Mouse (Mus musculus): Measurements from ENCODE around the gene Bex2. TPM values are rescaled to one million over a fixed set of nuclear protein-coding genes. Genes with fewer than 3 reads are reported as not detected.
"Not testable (repeated sequence)": the region's sequence is repeated elsewhere in the genome, so short reads cannot be mapped to it uniquely, and the experiment has no call there.

Gene Bex2
- polyA plus RNA-seq, 1 experiment: 1.1 TPM

GRCm38 (mm10) chrX:136060698-136061097 is 7.3 kb downstream of the Bex2 start:
- H3K36me3 ChIP-seq (replicated peaks; ENCODE audit: low read length): no peaks in the 10 kb centered on the region
- no peak overlapping the region for H3K4me3 ChIP-seq (replicated peaks)
- no peaks in the 10 kb centered on the region for H3K9me3 ChIP-seq
- no peaks in the 10 kb centered on the region for H3K4me1 ChIP-seq
- H3K27me3 ChIP-seq (replicated peaks): peaks cover 8% of the 10 kb centered on the region
- TF ChIP-seq GATA1 (IDR thresholded peaks at IDR 0.05; ENCODE audit: borderline replicate concordance, low read length) (no peak), FLI1 (IDR thresholded peaks at IDR 0.05; ENCODE audit: low read length) (no peak)

GRCm38 (mm10) chrX:136051219-136051618 is 16.8 kb downstream of the Bex2 start:
- TF ChIP-seq GATA1 (IDR thresholded peaks at IDR 0.05; ENCODE audit: borderline replicate concordance, low read length) (no peak), FLI1 (IDR thresholded peaks at IDR 0.05; ENCODE audit: low read length) (no peak)
- no peaks in the 10 kb centered on the region for H3K36me3 ChIP-seq (replicated peaks; ENCODE audit: low read length)
- no peak overlapping the region for H3K4me3 ChIP-seq (replicated peaks)
- no peaks in the 10 kb centered on the region for H3K9me3 ChIP-seq
- H3K27me3 ChIP-seq (replicated peaks): no peaks in the 10 kb centered on the region
- no peaks in the 10 kb centered on the region for H3K4me1 ChIP-seq

- no peaks in the 10 kb centered on the region for H3K36me3 ChIP-seq (replicated peaks; ENCODE audit: low read length)
- TF ChIP-seq GATA1 (IDR thresholded peaks at IDR 0.05; ENCODE audit: borderline replicate concordance, low read length) (no peak), FLI1 (IDR thresholded peaks at IDR 0.05; ENCODE audit: low read length) (no peak)
- no peaks in the 10 kb centered on the region for H3K27me3 ChIP-seq (replicated peaks)
- no peak overlapping the region for H3K4me3 ChIP-seq (replicated peaks)
- H3K4me1 ChIP-seq: no peaks in the 10 kb centered on the region
- H3K9me3 ChIP-seq: no peaks in the 10 kb centered on the region
Measured at GRCm38 (mm10) chrX:136047528-136047927, 20.5 kb downstream of the Bex2 start.

- TF ChIP-seq GATA1 (IDR thresholded peaks at IDR 0.05; ENCODE audit: borderline replicate concordance, low read length) (no peak), FLI1 (IDR thresholded peaks at IDR 0.05; ENCODE audit: low read length) (no peak)
- H3K4me3 ChIP-seq (replicated peaks): no peak overlapping the region
- no peaks in the 10 kb centered on the region for H3K27me3 ChIP-seq (replicated peaks)
- no peaks in the 10 kb centered on the region for H3K36me3 ChIP-seq (replicated peaks; ENCODE audit: low read length)
- no peaks in the 10 kb centered on the region for H3K9me3 ChIP-seq
- no peaks in the 10 kb centered on the region for H3K4me1 ChIP-seq
Measured at GRCm38 (mm10) chrX:136043726-136044125, 24.3 kb downstream of the Bex2 start.

GRCm38 (mm10) chrX:136032799-136033763 is 35.0 kb downstream of the Bex2 start, which contains the start of gene Arxes1:
TSS of gene Arxes1 (plus strand) at chrX:136033367.
- H3K4me3 ChIP-seq (replicated peaks); H3K9me3 ChIP-seq: not testable (repeated sequence)

GRCm38 (mm10) chrX:136030331-136030730 is 37.7 kb downstream of the Bex2 start:
- no peak overlapping the region for H3K4me3 ChIP-seq (replicated peaks)
- TF ChIP-seq FLI1 (IDR thresholded peaks at IDR 0.05; ENCODE audit: low read length) (no peak), GATA1 (IDR thresholded peaks at IDR 0.05; ENCODE audit: borderline replicate concordance, low read length) (no peak)
- H3K36me3 ChIP-seq (replicated peaks; ENCODE audit: low read length): no peaks in the 10 kb centered on the region
- H3K9me3 ChIP-seq: no peaks in the 10 kb centered on the region
- no peaks in the 10 kb centered on the region for H3K4me1 ChIP-seq
- H3K27me3 ChIP-seq (replicated peaks): peaks cover 19% of the 10 kb centered on the region

More at GRCm38 (mm10) chrX:136032799-136033763, 35.0 kb downstream of the Bex2 start, which contains the start of gene Arxes1:
- H3K27me3 ChIP-seq (replicated peaks): peaks cover 21% of the 10 kb centered on the region
- not testable (repeated sequence) for H3K4me1 ChIP-seq; H3K36me3 ChIP-seq (replicated peaks; ENCODE audit: low read length)

Other genes with a start within 250 kb of the Bex2 start
- gene Gprasp2, start 229.2 kb downstream of the Bex2 start, polyA plus RNA-seq (2012; ENCODE audit: insufficient read depth, low replicate concordance): not detected in 2 replicates
- 3.4 TPM in 1 of 2 replicates, not detected in the other for gene Arxes2, start 74.4 kb downstream of the Bex2 start, polyA plus RNA-seq (2012; ENCODE audit: insufficient read depth, low replicate concordance)
- gene Arxes1, start 34.9 kb downstream of the Bex2 start, polyA plus RNA-seq (2012; ENCODE audit: insufficient read depth, low replicate concordance): 0.81 TPM in 1 of 2 replicates, not detected in the other
- not detected in 2 replicates for gene Nxf3, start 17.0 kb upstream of the Bex2 start, polyA plus RNA-seq (2012; ENCODE audit: insufficient read depth, low replicate concordance)
- gene Bex4, start 70.8 kb upstream of the Bex2 start, polyA plus RNA-seq (2012; ENCODE audit: insufficient read depth, low replicate concordance): 9.5 TPM in 1 of 2 replicates, not detected in the other
- 25.8 TPM in 1 of 2 replicates, not detected in the other for gene Tceal8, start 104.1 kb upstream of the Bex2 start, polyA plus RNA-seq (2012; ENCODE audit: insufficient read depth, low replicate concordance)
- 0.58 and 2.3 TPM in 2 replicates for gene Tceal5, start 135.6 kb upstream of the Bex2 start, polyA plus RNA-seq (2012; ENCODE audit: insufficient read depth, low replicate concordance)
- gene Tceal7, start 146.5 kb upstream of the Bex2 start, polyA plus RNA-seq (2012; ENCODE audit: insufficient read depth, low replicate concordance): not detected in 2 replicates
- 12.7 TPM in 1 of 2 replicates, not detected in the other for gene Bex1, start 147.3 kb upstream of the Bex2 start, polyA plus RNA-seq (2012; ENCODE audit: insufficient read depth, low replicate concordance)
- 4.2 and 79.7 TPM in 2 replicates for gene Tceal9, start 176.8 kb upstream of the Bex2 start, polyA plus RNA-seq (2012; ENCODE audit: insufficient read depth, low replicate concordance)
- gene Bex3, start 202.0 kb upstream of the Bex2 start, polyA plus RNA-seq (2012; ENCODE audit: insufficient read depth, low replicate concordance): 46.6 and 242 TPM in 2 replicates

All from megakaryocyte, embryonic 14.5 days (primary cell).